Mouse (Mus musculus): ENCODE measurements around the gene Arl3.

Arl3 gene

DNA sequence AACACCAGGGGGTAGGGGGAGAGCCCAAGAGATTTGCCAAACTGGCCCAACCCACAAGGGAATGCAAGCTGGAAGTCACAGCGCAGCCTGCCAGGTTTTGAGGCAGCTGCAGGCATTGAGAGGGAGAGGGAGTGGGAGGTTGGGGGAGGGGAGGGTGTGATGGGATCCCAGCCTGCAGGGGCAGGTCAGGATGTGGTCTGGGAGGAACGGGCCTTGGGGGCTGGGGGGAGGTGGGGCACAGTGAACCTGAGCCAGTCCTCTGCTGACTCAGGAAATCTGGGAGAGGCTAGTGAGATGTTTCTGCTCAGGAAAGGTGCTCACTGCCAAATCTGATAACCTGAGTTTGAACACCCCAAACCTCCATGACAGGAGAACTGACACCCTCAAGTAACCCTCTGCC is 82.4 kb downstream of the Arl3 start:
- TF ChIP-seq POU5F1 (IDR thresholded peaks at IDR 0.05; ENCODE audit: borderline replicate concordance, low read length) (no peak), NANOG (IDR thresholded peaks at IDR 0.05; ENCODE audit: borderline replicate concordance, low read length) (no peak)
- no peaks in the 10 kb centered on the region for H3K27me3 ChIP-seq (ENCODE audit: insufficient read depth, low read length)
- H3K9me3 ChIP-seq (ENCODE audit: low read length), result no peaks in the 10 kb centered on the region
- peaks cover 56% of the 10 kb centered on the region for H3K4me1 ChIP-seq (replicated peaks; ENCODE audit: low read depth, low read length)
- H3K4me3 ChIP-seq (replicated peaks; ENCODE audit: low read length), result no peak overlapping the region
- H3K36me3 ChIP-seq (ENCODE audit: insufficient read depth, low read length), result peaks cover 12% of the 10 kb centered on the region

DNA sequence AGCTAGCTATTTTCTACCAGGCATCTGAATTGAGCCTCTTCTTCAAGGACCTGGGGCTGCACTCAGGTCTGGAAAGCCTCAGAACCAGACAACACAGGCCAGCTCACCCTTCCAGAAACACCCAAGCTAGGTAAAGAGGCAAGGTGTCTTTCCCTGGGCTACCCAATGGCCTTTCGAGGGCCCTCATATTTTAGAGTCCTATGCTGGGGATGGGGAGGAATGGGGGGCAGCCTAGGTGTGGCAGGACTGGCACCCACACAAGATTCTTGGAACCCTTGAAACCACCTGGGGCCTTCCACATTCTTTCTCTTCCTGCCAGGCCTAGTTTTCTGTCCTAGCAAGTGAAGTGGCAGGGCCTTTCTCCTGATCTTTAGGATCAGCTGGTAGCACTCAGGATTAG is 83.5 kb downstream of the Arl3 start:
- Histone ChIP-seq H3K4me1 (replicated peaks; ENCODE audit: low read depth, low read length) (peaks cover 61% of the 10 kb centered on the region), H3K4me3 (replicated peaks; ENCODE audit: low read length) (no peak overlapping the region), H3K27me3 (ENCODE audit: insufficient read depth, low read length) (0 out of 2 replicates have a peak, but pooled peaks cover 2% of the 10 kb centered on the region), H3K36me3 (ENCODE audit: insufficient read depth, low read length) (peaks cover 22% of the 10 kb centered on the region), H3K9me3 (ENCODE audit: low read length) (no peaks in the 10 kb centered on the region)
- TF ChIP-seq NANOG (IDR thresholded peaks at IDR 0.05; ENCODE audit: borderline replicate concordance, low read length) (no peak), CTCF (conservative IDR thresholded peaks at IDR 0.05; ENCODE audit: low read length) (no peak), POU5F1 (IDR thresholded peaks at IDR 0.05; ENCODE audit: borderline replicate concordance, low read length) (no peak)

DNA sequence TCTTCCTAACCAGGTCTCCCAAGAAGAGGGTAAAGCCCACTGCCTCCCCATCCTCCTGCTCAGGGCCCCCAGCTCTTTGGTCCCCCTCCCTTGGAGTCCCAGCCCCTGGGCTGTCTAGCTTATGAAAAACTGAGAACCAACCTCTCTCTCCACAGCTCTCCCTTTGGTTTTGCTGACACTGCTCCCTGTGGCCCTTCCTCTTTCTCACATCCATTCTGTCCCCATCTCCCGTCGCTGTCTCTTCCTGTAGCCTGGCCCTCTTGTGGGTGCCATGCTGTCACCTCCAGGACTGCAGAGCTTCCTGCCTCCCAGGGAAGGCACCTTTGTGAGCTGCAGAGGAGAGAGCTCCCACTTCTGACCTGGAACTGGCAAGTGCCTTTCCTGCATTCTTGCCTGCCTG is 86.3 kb downstream of the Arl3 start:
- H3K27me3 ChIP-seq (ENCODE audit: insufficient read depth, low read length), result 0 out of 2 replicates have a peak, but pooled peaks cover 2% of the 10 kb centered on the region
- peaks cover 88% of the 10 kb centered on the region for H3K4me1 ChIP-seq (replicated peaks; ENCODE audit: low read depth, low read length)
- peaks cover 22% of the 10 kb centered on the region for H3K36me3 ChIP-seq (ENCODE audit: insufficient read depth, low read length)
- H3K9me3 ChIP-seq (ENCODE audit: low read length), result no peaks in the 10 kb centered on the region
- H3K4me3 ChIP-seq (replicated peaks; ENCODE audit: low read length), result no peak overlapping the region
- TF ChIP-seq CTCF (conservative IDR thresholded peaks at IDR 0.05; ENCODE audit: low read length), result no peak
- no peak for TF ChIP-seq POU5F1 (IDR thresholded peaks at IDR 0.05; ENCODE audit: borderline replicate concordance, low read length)
- no peak for TF ChIP-seq NANOG (IDR thresholded peaks at IDR 0.05; ENCODE audit: borderline replicate concordance, low read length)

DNA sequence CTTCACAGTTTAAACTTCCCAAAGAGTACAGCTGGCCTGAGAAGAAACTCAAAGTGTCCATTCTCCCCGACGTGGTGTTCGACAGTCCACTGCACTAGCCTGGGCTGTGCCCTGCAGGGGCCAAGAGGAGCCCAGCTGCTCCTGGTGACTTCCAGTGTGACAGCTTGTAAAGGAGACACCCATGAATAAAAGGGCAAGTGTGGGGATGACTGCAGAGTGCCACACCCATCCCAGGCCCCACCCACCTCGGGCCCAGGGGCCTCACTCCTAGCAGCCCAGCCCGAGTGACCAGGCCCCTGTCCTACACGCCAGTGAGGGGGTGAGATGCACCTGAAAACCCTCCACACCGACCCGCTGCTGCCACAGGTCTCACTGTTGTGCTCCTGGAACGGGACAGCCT is 87.2 kb downstream of the Arl3 start:
- Histone ChIP-seq H3K4me3 (replicated peaks; ENCODE audit: low read length) (peak overlapping the region; percentile 32; the same call in 1 of the 2 replicates), H3K4me1 (replicated peaks; ENCODE audit: low read depth, low read length) (peaks cover 91% of the 10 kb centered on the region), H3K36me3 (ENCODE audit: insufficient read depth, low read length) (peaks cover 23% of the 10 kb centered on the region), H3K9me3 (ENCODE audit: low read length) (no peaks in the 10 kb centered on the region), H3K27me3 (ENCODE audit: insufficient read depth, low read length) (0 out of 2 replicates have a peak, but pooled peaks cover 2% of the 10 kb centered on the region)
- TF ChIP-seq POU5F1 (IDR thresholded peaks at IDR 0.05; ENCODE audit: borderline replicate concordance, low read length) (no peak), CTCF (conservative IDR thresholded peaks at IDR 0.05; ENCODE audit: low read length) (no peak), NANOG (IDR thresholded peaks at IDR 0.05; ENCODE audit: borderline replicate concordance, low read length) (no peak)

DNA sequence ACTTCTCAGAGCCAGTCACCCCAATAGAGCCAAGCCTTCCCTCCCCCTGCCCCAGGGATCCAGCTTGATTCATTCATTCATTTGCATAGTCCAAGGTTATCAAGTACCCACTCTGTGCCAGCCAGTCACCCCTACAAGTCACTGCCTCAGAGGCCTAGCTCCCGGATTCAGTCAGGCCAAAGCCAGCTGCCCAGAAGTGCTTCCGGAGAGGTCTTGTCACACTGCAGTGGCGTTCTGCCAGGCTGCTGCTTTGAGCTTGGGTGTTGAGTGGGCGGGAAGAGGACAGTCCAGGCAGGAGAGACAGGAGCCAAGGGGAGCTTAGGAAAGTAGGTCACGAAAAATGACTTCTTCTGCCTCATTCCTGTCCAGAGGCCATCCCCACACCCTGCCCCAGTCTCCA is 88.5 kb downstream of the Arl3 start:
- Histone ChIP-seq H3K4me1 (replicated peaks; ENCODE audit: low read depth, low read length) (peaks cover 91% of the 10 kb centered on the region), H3K9me3 (ENCODE audit: low read length) (no peaks in the 10 kb centered on the region), H3K27me3 (ENCODE audit: insufficient read depth, low read length) (0 out of 2 replicates have a peak, but pooled peaks cover 2% of the 10 kb centered on the region), H3K4me3 (replicated peaks; ENCODE audit: low read length) (peak overlapping the region; percentile 50; the same call in 1 of the 2 replicates), H3K36me3 (ENCODE audit: insufficient read depth, low read length) (peaks cover 30% of the 10 kb centered on the region)
- TF ChIP-seq POU5F1 (IDR thresholded peaks at IDR 0.05; ENCODE audit: borderline replicate concordance, low read length) (no peak), NANOG (IDR thresholded peaks at IDR 0.05; ENCODE audit: borderline replicate concordance, low read length) (no peak), CTCF (conservative IDR thresholded peaks at IDR 0.05; ENCODE audit: low read length) (no peak)

DNA sequence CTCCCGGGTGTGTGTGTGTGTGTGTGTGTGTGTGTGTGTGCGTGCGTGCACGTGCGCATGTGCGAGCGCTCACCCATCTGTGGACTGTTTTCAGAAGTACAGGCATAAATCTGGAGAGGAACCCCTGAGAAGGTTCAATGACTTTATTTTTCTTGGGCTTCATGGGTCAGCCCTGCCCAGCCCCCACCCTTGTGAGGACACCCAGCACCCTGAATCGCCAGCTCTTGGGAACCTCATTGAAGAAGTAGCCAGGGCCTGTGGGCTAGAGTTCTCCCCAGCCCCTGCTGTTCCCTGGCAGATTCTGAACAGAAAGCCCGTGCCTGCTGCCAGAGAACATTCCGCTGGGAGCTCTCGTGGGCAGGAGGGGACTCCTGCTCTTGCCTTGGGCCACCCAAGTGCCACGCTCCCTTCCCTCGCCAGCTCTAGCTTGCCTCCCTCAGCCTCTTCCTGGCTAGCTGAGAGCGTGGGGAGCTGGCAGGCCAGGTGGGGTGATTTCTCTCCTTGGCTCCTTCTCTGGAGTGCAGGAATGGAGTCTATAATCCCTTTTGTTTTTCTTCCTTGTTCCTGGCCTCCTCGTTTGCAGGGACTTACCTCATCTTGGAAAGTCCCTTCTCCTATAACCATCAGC is 89.2 kb downstream of the Arl3 start:
- 0 out of 2 replicates have a peak, but pooled peaks cover 2% of the 10 kb centered on the region for H3K27me3 ChIP-seq (ENCODE audit: insufficient read depth, low read length)
- TF ChIP-seq POU5F1 (IDR thresholded peaks at IDR 0.05; ENCODE audit: borderline replicate concordance, low read length) (no peak), NANOG (IDR thresholded peaks at IDR 0.05; ENCODE audit: borderline replicate concordance, low read length) (no peak), CTCF (conservative IDR thresholded peaks at IDR 0.05; ENCODE audit: low read length) (no peak)
- peak overlapping the region; percentile 50 for H3K4me3 ChIP-seq (replicated peaks; ENCODE audit: low read length)
- peaks cover 30% of the 10 kb centered on the region for H3K36me3 ChIP-seq (ENCODE audit: insufficient read depth, low read length)
- peaks cover 93% of the 10 kb centered on the region for H3K4me1 ChIP-seq (replicated peaks; ENCODE audit: low read depth, low read length)
- H3K9me3 ChIP-seq (ENCODE audit: low read length), result no peaks in the 10 kb centered on the region

DNA sequence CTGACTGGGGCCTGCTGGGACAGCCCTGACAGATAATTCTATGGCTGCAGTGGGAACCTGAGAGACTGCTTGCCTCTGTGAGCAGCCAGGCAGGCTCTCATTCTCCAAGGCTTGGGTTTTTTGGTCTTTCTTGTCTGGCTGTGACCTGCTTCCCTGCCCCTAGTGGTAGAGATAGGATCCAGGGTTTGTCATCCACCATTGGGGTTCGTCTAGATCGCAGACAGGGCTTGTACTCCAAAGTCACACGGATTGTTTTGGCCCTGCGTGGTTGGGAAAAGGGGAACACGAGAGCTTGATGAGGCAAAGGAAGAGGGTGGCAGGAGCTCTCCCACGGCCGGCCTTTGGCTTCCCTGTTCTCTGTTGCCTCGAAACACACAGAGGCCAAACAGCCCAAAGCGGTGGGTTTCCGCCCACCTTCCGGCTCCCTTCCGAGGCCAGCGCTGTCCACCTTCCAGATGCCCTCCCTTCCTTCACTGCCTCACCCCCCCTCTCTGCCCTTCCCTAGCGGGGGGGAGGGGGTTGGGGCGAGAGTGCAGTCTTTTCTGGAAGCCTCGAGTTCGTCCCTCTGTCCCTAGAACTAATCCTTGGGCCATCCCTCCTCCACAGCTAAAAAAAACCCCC is 90.0 kb downstream of the Arl3 start:
- no peaks in the 10 kb centered on the region for H3K9me3 ChIP-seq (ENCODE audit: low read length)
- TF ChIP-seq POU5F1 (IDR thresholded peaks at IDR 0.05; ENCODE audit: borderline replicate concordance, low read length) (no peak), CTCF (conservative IDR thresholded peaks at IDR 0.05; ENCODE audit: low read length) (peak; percentile 40)
- 0 out of 2 replicates have a peak overlapping the region, but pooled peaks have one; percentile 4 for H3K4me3 ChIP-seq (replicated peaks; ENCODE audit: low read length)
- 0 out of 2 replicates have a peak, but pooled peaks cover 2% of the 10 kb centered on the region for H3K27me3 ChIP-seq (ENCODE audit: insufficient read depth, low read length)
- H3K36me3 ChIP-seq (ENCODE audit: insufficient read depth, low read length), result peaks cover 30% of the 10 kb centered on the region
- H3K4me1 ChIP-seq (replicated peaks; ENCODE audit: low read depth, low read length), result peaks cover 100% of the 10 kb centered on the region

DNA sequence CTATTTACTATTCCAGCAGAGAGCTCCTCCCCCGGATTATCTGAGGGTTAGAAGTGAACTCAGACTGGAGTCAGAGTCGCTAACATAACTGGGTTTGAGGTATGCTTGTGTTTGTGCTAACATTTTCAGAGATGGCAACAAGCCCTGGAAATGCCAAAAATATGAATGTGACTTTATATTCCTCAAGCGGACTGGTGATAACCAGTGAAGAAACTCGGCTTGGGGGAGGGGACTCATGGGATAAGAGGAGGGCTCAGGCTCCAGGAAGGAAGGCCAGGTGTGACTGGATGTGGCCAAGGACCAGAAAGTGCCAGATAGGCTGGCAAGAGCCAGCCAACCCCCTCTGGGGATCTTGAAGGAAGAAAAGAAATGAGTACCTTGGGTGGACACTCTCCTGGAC is 91.2 kb downstream of the Arl3 start:
- H3K27me3 ChIP-seq (ENCODE audit: insufficient read depth, low read length), result 0 out of 2 replicates have a peak, but pooled peaks cover 2% of the 10 kb centered on the region

More for the DNA sequence above, 91.2 kb downstream of the Arl3 start:
- no peak overlapping the region for H3K4me3 ChIP-seq (replicated peaks; ENCODE audit: low read length)
- peaks cover 28% of the 10 kb centered on the region for H3K36me3 ChIP-seq (ENCODE audit: insufficient read depth, low read length)
- no peaks in the 10 kb centered on the region for H3K9me3 ChIP-seq (ENCODE audit: low read length)
- H3K4me1 ChIP-seq (replicated peaks; ENCODE audit: low read depth, low read length), result peaks cover 100% of the 10 kb centered on the region
- no peak for TF ChIP-seq POU5F1 (IDR thresholded peaks at IDR 0.05; ENCODE audit: borderline replicate concordance, low read length)

Measured in E14TG2a.4 (cell line).